Mouse (Mus musculus) spleen, postnatal 14 days (tissue): Measurements from ENCODE around the gene Unc79.

ENCODE experiments used
- DNase-seq, 2 experiments: peaks; one replicate each; pipeline ENCODE4 v3.0.0; 2021 to 2022; ENCODE audit warnings: low spot score in 2 of 2

Unc79 gene

GRCm38 (mm10) chr12:103041401-103041800, 92.7 kb downstream of the Unc79 start:
- DNase-seq: no peak

GRCm38 (mm10) chr12:103042711-103043110, 94.1 kb downstream of the Unc79 start:
- DNase-seq: no peak

- DNase-seq: no peak
These were observed 95.8 kb downstream of the Unc79 start for GRCm38 (mm10) chr12:103044422-103044821.

- no peak for DNase-seq
These were observed 101.2 kb downstream of the Unc79 start for GRCm38 (mm10) chr12:103049865-103050264.

GRCm38 (mm10) chr12:103059321-103060053, 110.8 kb downstream of the Unc79 start:
- DNase-seq: no peak

GRCm38 (mm10) chr12:103060791-103061190, 112.1 kb downstream of the Unc79 start:
- no peak for DNase-seq

GRCm38 (mm10) chr12:103062133-103062532, 113.5 kb downstream of the Unc79 start:
- no peak for DNase-seq

- DNase-seq: no peak
These were observed 116.3 kb downstream of the Unc79 start for GRCm38 (mm10) chr12:103064944-103065343.

- no peak for DNase-seq
These were observed 119.5 kb downstream of the Unc79 start for GRCm38 (mm10) chr12:103068161-103068560.

GRCm38 (mm10) chr12:103069565-103069964, 120.9 kb downstream of the Unc79 start:
- DNase-seq: no peak

- no peak for DNase-seq
These were observed 125.3 kb downstream of the Unc79 start for GRCm38 (mm10) chr12:103073953-103074352.

- DNase-seq: no peak
These were observed 130.1 kb downstream of the Unc79 start for GRCm38 (mm10) chr12:103078751-103079150.

GRCm38 (mm10) chr12:103080055-103080454, 131.4 kb downstream of the Unc79 start:
- DNase-seq: no peak

GRCm38 (mm10) chr12:103091831-103092230, 143.2 kb downstream of the Unc79 start:
- no peak for DNase-seq

- no peak for DNase-seq
These were observed 146.5 kb downstream of the Unc79 start for GRCm38 (mm10) chr12:103095160-103095559.

- DNase-seq: no peak
These were observed 150.5 kb downstream of the Unc79 start for GRCm38 (mm10) chr12:103099185-103099584.

GRCm38 (mm10) chr12:103100088-103100487, 151.4 kb downstream of the Unc79 start:
- no peak for DNase-seq

GRCm38 (mm10) chr12:103103041-103103440, 154.4 kb downstream of the Unc79 start:
- DNase-seq: no peak

GRCm38 (mm10) chr12:103103601-103104000, 154.9 kb downstream of the Unc79 start:
- DNase-seq: no peak

GRCm38 (mm10) chr12:103109301-103109700, 160.6 kb downstream of the Unc79 start:
- DNase-seq: no peak

- DNase-seq: no peak
These were observed 168.0 kb downstream of the Unc79 start for GRCm38 (mm10) chr12:103116639-103117038.

GRCm38 (mm10) chr12:103117517-103118193, 169.0 kb downstream of the Unc79 start:
- DNase-seq: no peak

- DNase-seq: no peak
These were observed 173.3 kb downstream of the Unc79 start for GRCm38 (mm10) chr12:103121928-103122327.
